ENCODE assay signal across 31 mouse cellular contexts in genomic region chr9:63608006-63608405, GRCm38 (mm10). TPM values are rescaled to one million over a fixed set of nuclear protein-coding genes. Genes with fewer than 3 reads are reported as not detected.
DNase-seq lines count a peak whose midpoint lies in the region; TF ChIP-seq lines count a peak whose summit lies in the region.
"Had no signal": no experiment of that assay in that cellular context is flagged by ENCODE, and none has a peak within 500 bp of the region (broad histone marks: within the 10 kb centered on the region; RNA-seq: fewer than 3 reads in every experiment).

No protein-coding gene starts in this region.

- no peak for TF ChIP-seq CTCF in embryonic fibroblast, embryonic 13.5 days (IDR thresholded peaks at IDR 0.05; ENCODE audit: borderline replicate concordance, insufficient read depth, low read length)
- TF ChIP-seq CTCF in heart, adult 2 months (IDR thresholded peaks at IDR 0.05), result no peak

- no peaks in the 10 kb centered on the region for H3K36me3 ChIP-seq in heart, adult 2 months (ENCODE audit: control insufficient read depth, insufficient read depth, low read length)
- H3K36me3 ChIP-seq: embryonic facial prominence, embryonic 10.5 days; embryonic facial prominence, embryonic 13.5 days; forebrain, embryonic 12.5 days; forebrain, embryonic 15.5 days; heart, embryonic 12.5 days; heart, embryonic 15.5 days; hindbrain, embryonic 10.5 days; hindbrain, embryonic 13.5 days; intestine, embryonic 15.5 days had no signal

- DNase-seq in 3134 (ENCODE audit: extremely low read depth, insufficient read length, low spot score) (peak; percentile 69), 3T3-L1 (ENCODE audit: low read depth, low spot score) (peak; percentile 85)
- DNase-seq in left cerebral cortex, adult 11 months (ENCODE audit: low spot score), result no peak
- DNase-seq in ovary, postnatal 14 days (ENCODE audit: low spot score), result no peak
- no peak for DNase-seq in heart, adult 2 months
- DNase-seq: adrenal gland, adult 8-10 months; adrenal gland, postnatal 25 days; B cell, adult 2 months; cerebellum, adult 11-12 months; cerebellum, adult 8-10 months; cerebellum, postnatal 10 days; cerebellum, postnatal 36 days; embryo, embryonic 11 days; gastrocnemius, postnatal 10 days; gastrocnemius, postnatal 36 days; heart, adult 11 months; heart, postnatal 10 days; heart, postnatal 36 days had no signal

- TF ChIP-seq EP300 in heart, adult 2 months (IDR thresholded peaks at IDR 0.05; ENCODE audit: insufficient read depth, low read depth, low read length), result no peak

- intact Hi-C loops in heart, adult 2 months (cut with DNase I), result loop anchor here (10.0 kb wide), 1 partner anchor 213 kb away; the partner anchor contains the start of gene 2300009A05Rik

- peaks cover 2% of the 10 kb centered on the region for H3K79me2 ChIP-seq in heart, adult 2 months (replicated peaks; ENCODE audit: control insufficient read depth, insufficient read depth, low read length)

- no peak overlapping the region for H3K4me3 ChIP-seq in embryonic fibroblast, embryonic 13.5 days (ENCODE audit: insufficient read depth, low read length)
- H3K4me3 ChIP-seq in heart, adult 2 months, result no peak overlapping the region
- H3K4me3 ChIP-seq: embryonic facial prominence, embryonic 10.5 days; embryonic facial prominence, embryonic 13.5 days; forebrain, embryonic 12.5 days; forebrain, embryonic 15.5 days; heart, embryonic 12.5 days; heart, embryonic 15.5 days; hindbrain, embryonic 10.5 days; hindbrain, embryonic 13.5 days; intestine, embryonic 15.5 days had no signal

- peak overlapping the region; percentile 77 for H3K27ac ChIP-seq in embryonic fibroblast, embryonic 13.5 days (ENCODE audit: insufficient read depth, low read length)
- H3K27ac ChIP-seq in heart, adult 2 months, result no peak overlapping the region
- H3K27ac ChIP-seq: embryonic facial prominence, embryonic 10.5 days; embryonic facial prominence, embryonic 13.5 days; forebrain, embryonic 12.5 days; forebrain, embryonic 15.5 days; heart, embryonic 15.5 days; hindbrain, embryonic 10.5 days; hindbrain, embryonic 13.5 days; intestine, embryonic 15.5 days had no signal

- no peak overlapping the region for H3K9ac ChIP-seq in heart, adult 2 months (ENCODE audit: low read depth, low read length)
- H3K9ac ChIP-seq: embryonic facial prominence, embryonic 13.5 days; forebrain, embryonic 12.5 days; forebrain, embryonic 15.5 days; heart, embryonic 12.5 days; heart, embryonic 15.5 days; hindbrain, embryonic 13.5 days; intestine, embryonic 15.5 days had no signal

- 75% methylated on average over 6 of the region's 6 CpGs for WGBS in heart, adult 2 months

- TF ChIP-seq POLR2A in embryonic fibroblast, embryonic 13.5 days (IDR thresholded peaks at IDR 0.05; ENCODE audit: low read depth, low read length), result no peak
- no peak for TF ChIP-seq POLR2A in heart, adult 2 months (IDR thresholded peaks at IDR 0.05; ENCODE audit: insufficient read depth, low read depth, low read length)

- H3K27me3 ChIP-seq in heart, adult 2 months (ENCODE audit: control insufficient read depth, insufficient read depth, low read length), result no peaks in the 10 kb centered on the region
- H3K27me3 ChIP-seq: CH12.LX; embryonic facial prominence, embryonic 13.5 days; forebrain, embryonic 15.5 days; heart, embryonic 12.5 days; heart, embryonic 15.5 days; hindbrain, embryonic 13.5 days; intestine, embryonic 15.5 days had no signal

- H3K4me1 ChIP-seq in embryonic fibroblast, embryonic 13.5 days (ENCODE audit: control insufficient read depth, insufficient read depth, low read length), result peaks cover 26% of the 10 kb centered on the region
- peaks cover 7% of the 10 kb centered on the region for H3K4me1 ChIP-seq in heart, adult 2 months (ENCODE audit: control insufficient read depth, insufficient read depth, low read length)

RNA-seq across cellular contexts. Expression of gene Aagab, which starts 5.5 kb away (rescaled TPM):
- polyA plus RNA-seq in embryonic fibroblast, embryonic 13.5 days (2011; ENCODE audit: insufficient read length, low read depth, missing spikeins), result 16.2 and 18.2 TPM in 2 replicates
- 10 to 100 TPM; 17.0 to 19.2 TPM for total RNA-seq in heart, adult 2 months (2021)
- polyA plus RNA-seq in heart, adult 2 months (2012; rRNA removed), result 6.8 and 10.9 TPM in 2 replicates

RNA-seq across cellular contexts. Expression of gene Iqch, which starts 5.7 kb away (rescaled TPM):
- not detected in 2 replicates for polyA plus RNA-seq in embryonic fibroblast, embryonic 13.5 days (2011; ENCODE audit: insufficient read length, low read depth, missing spikeins)
- not detected for total RNA-seq in heart, adult 2 months (2021)
- 0.06 TPM in 1 of 2 replicates, not detected in the other for polyA plus RNA-seq in heart, adult 2 months (2012; rRNA removed)
- total RNA-seq: gastrocnemius, adult 18-20 months; gastrocnemius, postnatal 10 days; gastrocnemius, postnatal 36 days; heart, postnatal 10 days; heart, postnatal 36 days had no signal
- polyA plus RNA-seq: embryonic facial prominence, embryonic 13.5 days; forebrain, embryonic 12.5 days; G1E had no signal

Comparison
In these comparisons a context has a peak if more than half of its experiments do, and no peak if none do; other contexts are left out.
1. DNase-seq: peak in 3134 (single experiment) and 3T3-L1 (single experiment); none in left cerebral cortex, adult 11 months (single experiment), ovary, postnatal 14 days (single experiment) and heart, adult 2 months (0 of 2).